Mouse (Mus musculus): ENCODE data around the gene Bri3. TPM values are rescaled to one million over a fixed set of nuclear protein-coding genes. Genes with fewer than 3 reads are reported as not detected.

Gene Bri3
- polyA plus RNA-seq, 1 experiment from 2014 or later, result 132 TPM

DNA sequence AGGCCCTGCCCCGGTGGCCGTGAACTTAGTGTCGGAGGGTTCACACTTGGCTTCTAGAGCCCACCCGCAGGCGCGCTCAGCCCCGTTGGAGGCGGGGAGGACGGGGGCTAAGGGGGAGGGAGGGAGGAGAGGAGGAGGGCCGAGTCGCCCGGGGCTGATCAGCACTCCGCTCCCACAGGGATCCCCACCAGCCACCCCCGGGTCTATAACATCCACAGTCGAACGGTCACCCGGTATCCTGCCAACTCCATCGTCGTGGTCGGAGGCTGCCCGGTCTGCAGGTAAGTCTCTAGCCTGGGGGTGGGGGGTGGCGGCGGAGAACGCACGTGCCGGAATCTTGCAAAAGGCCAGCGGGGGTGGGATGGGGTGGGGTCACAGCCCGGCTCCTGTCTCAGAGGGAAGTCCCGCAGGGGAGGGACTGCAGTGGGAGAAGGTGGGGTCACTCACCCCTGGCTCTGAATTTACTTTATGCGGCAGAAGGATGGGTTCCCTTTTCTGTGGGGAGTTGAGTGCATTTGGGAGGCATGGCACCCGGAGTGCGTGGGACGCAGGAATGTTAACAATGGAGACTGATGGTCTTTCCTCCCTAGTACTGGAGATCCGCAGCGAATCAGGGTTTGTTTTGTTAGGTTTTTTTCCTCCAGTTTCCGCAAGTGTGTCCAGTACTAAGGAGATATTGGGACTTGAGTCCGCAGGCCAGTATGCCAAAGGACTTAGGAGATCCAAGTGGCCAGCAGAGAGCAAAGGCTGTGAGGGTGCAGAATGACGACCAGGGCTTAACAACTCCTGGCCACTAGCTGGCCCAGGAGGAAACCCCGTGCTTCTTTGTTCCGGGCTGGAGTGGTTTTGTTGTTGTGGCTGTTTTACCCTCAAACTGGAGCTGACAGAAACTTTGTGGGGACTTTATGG is 11.6 kb downstream of the Bri3 start:
- Histone ChIP-seq H3K27me3 (no peaks in the 10 kb centered on the region), H3K4me1 (replicated peaks) (peaks cover 56% of the 10 kb centered on the region), H3K36me3 (peaks cover 18% of the 10 kb centered on the region), H3K4me3 (peak overlapping the region; percentile 98), H3K9me3 (no peaks in the 10 kb centered on the region), H3K27ac (replicated peaks) (peak overlapping the region; percentile 90), H3K4me2 (peak overlapping the region; percentile 66), H3K9ac (peak overlapping the region; percentile 97)
- ATAC-seq (ENCODE audit: low read depth), result peak; percentile 68
- WGBS, result under 1% methylated on average over 40 of the region's 40 CpGs

DNA sequence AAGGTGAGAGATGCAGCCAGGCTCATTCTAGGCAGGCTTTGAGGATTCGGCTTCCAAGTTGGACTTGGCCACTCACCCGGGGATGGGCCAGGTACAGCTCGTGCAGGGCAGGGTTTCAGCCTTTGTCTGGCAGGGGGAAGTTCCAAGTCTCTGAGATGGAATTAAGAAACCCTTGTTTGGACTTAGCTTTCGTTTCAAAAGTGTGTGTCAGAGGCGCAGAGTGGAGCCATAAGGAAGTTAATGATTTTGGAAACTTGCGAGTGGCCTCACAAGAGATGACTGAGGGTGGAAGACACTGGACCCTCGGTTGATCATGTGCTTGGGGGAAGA is 12.3 kb downstream of the Bri3 start:
- Histone ChIP-seq H3K4me3 (peak overlapping the region; percentile 98), H3K9ac (peak overlapping the region; percentile 97), H3K9me3 (no peaks in the 10 kb centered on the region), H3K4me1 (replicated peaks) (peaks cover 60% of the 10 kb centered on the region), H3K27me3 (no peaks in the 10 kb centered on the region), H3K27ac (replicated peaks) (peak overlapping the region; percentile 90), H3K36me3 (peaks cover 22% of the 10 kb centered on the region), H3K4me2 (peak overlapping the region; percentile 66)
- no peak for ATAC-seq (ENCODE audit: low read depth)
- whole genome bisulfite sequencing, result 13% methylated on average over 7 of the region's 7 CpGs

DNA sequence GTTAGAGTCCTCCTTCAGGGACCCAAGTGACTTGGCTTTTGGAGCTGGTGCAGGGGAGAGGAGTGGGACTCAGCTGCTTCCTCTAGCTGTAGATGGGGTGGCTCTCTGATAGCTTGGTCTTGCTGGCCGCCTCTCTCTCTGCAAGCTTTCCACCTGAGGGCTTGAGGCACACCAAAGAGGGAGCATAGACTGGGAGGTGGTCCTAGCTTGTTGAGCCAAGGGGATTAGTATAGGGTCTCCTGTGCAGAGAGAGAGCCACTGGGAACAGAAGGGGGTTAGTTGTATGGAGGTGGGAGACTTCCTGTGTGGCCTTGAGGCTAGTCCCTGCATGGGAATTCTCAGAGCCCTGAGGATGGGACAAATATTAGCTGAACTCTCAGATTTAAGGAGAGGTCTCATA is 12.7 kb downstream of the Bri3 start:
- Histone ChIP-seq H3K36me3 (peaks cover 22% of the 10 kb centered on the region), H3K27me3 (no peaks in the 10 kb centered on the region), H3K9me3 (no peaks in the 10 kb centered on the region), H3K4me2 (peak overlapping the region; percentile 66), H3K27ac (replicated peaks) (peak overlapping the region; percentile 90), H3K4me1 (replicated peaks) (peaks cover 60% of the 10 kb centered on the region), H3K9ac (peak overlapping the region; percentile 97), H3K4me3 (peak overlapping the region; percentile 98)
- 27% methylated on average over 1 of the region's 1 CpGs for WGBS
- no peak for ATAC-seq (ENCODE audit: low read depth)

DNA sequence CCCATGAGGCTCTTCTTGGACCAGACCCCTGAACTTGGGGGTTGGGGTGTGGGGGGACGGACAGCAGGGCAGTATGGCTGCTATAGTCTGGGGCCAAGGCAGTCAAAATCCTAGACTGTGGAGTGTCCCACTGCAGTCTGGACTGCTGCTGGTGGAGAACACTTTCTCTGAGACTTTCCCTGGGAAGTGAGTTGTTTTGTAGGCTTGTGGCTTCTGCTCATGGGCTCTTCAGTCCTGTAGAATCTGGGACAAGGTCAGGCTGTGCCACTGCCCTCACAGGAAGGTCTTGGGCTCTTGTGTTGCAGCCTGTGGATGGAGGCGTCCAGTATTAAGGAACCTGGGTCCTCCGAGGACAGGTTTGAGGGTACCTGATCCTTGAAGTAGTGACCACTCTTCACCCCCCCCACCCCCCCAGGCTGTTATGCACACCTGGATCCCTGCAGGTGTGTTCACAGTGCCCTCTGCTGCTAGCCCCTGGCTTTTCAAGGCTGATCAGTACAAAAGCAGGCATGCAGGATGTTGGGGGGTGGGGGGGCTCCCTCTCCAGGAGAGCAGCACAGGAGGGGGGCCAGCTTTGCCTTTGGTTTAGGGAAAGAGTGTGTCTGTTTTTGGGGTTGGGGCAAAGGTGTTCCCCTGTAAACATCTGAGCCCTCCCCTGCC is 13.3 kb downstream of the Bri3 start:
- peak overlapping the region; percentile 66 for H3K4me2 ChIP-seq
- peak overlapping the region; percentile 97 for H3K9ac ChIP-seq
- peak overlapping the region; percentile 98 for H3K4me3 ChIP-seq
- no peak for ATAC-seq (ENCODE audit: low read depth)
- no peaks in the 10 kb centered on the region for H3K9me3 ChIP-seq
- peaks cover 26% of the 10 kb centered on the region for H3K36me3 ChIP-seq
- H3K27me3 ChIP-seq, result no peaks in the 10 kb centered on the region
- H3K4me1 ChIP-seq (replicated peaks), result peaks cover 63% of the 10 kb centered on the region
- H3K27ac ChIP-seq (replicated peaks), result no peak overlapping the region
- 78% methylated on average over 3 of the region's 3 CpGs for WGBS

DNA sequence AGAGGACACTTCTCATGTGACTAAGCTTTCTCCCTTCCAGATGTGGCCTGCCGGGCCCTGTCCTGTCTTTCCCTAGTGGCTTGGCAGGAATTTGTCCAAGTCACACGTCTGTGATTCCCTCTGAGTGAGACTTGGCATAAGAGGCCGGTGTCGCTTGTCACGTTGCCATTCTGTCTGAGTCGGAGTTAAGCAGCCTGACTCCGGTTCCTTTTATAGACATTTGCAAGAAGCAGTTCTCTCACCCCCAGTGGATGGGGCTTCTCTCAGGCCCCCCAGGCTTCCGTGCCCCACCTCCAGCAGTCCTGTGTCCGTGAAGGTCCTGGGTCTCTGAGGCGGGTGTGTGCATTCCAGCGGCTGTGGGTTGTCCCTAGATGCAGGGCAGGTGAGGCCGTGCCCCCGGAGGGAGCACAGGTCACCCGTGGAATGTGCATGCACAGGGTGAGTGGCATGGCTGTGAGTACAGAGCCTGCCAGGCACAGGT is 13.9 kb downstream of the Bri3 start:
- H3K4me1 ChIP-seq (replicated peaks), result peaks cover 68% of the 10 kb centered on the region

DNA sequence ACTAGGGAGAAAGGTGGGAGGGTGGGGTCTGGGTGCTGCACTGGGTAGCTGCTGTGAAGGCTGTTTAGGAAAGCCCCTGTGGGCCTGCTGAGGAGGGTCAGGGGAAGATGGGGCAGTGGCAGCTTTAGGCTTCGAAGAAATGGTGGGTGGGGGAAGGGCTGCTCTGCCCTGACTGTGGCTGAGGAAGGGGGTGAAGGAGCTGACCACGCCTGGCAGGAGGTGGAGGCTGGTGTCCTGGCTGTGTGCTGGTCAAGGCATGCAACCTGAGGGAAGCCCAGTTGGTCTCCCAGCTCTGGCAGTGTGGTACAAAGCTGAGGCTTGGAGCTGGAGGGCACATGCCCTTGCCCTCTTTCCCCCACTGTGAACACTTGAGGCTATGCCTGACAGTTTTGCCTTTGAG is 14.4 kb downstream of the Bri3 start:
- ATAC-seq (ENCODE audit: low read depth), result no peak
- Histone ChIP-seq H3K4me2 (peak overlapping the region; percentile 66), H3K36me3 (peaks cover 29% of the 10 kb centered on the region), H3K27me3 (no peaks in the 10 kb centered on the region), H3K9ac (peak overlapping the region; percentile 97), H3K4me3 (peak overlapping the region; percentile 98; the same call in 1 of the 2 replicates), H3K9me3 (no peaks in the 10 kb centered on the region), H3K27ac (replicated peaks) (no peak overlapping the region), H3K4me1 (replicated peaks) (peaks cover 68% of the 10 kb centered on the region)
- 12% methylated on average over 2 of the region's 2 CpGs for WGBS

More for the DNA sequence above, 13.9 kb downstream of the Bri3 start:
- Histone ChIP-seq H3K36me3 (peaks cover 29% of the 10 kb centered on the region), H3K27me3 (no peaks in the 10 kb centered on the region), H3K4me2 (peak overlapping the region; percentile 66), H3K9ac (peak overlapping the region; percentile 97), H3K27ac (replicated peaks) (no peak overlapping the region), H3K4me3 (peak overlapping the region; percentile 98), H3K9me3 (no peaks in the 10 kb centered on the region)
- WGBS, result 43% methylated on average over 14 of the region's 14 CpGs
- no peak for ATAC-seq (ENCODE audit: low read depth)

DNA sequence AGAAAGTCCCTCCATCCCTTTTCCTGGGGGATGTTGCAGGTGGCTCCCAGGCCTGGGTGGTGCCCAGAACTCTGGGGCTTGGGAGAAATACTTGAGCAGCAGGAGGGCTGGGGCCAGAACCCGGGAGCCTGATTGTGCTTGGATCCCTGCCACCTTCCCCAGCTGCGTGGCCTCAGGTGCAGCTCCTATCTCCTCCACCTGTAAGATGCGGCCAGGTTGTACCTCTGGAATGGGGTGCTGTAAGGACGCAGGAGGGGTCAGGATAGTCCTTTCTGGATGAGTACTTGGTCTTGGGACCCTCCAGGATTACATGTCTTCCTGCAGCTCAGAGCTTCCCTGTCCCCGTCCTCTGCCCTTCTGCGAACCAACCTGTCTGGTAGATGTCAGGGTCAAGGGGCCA is 15.0 kb downstream of the Bri3 start:
- peak overlapping the region; percentile 97 for H3K9ac ChIP-seq
- peaks cover 67% of the 10 kb centered on the region for H3K4me1 ChIP-seq (replicated peaks)
- H3K4me3 ChIP-seq, result no peak overlapping the region
- H3K4me2 ChIP-seq, result peak overlapping the region; percentile 66
- no peak for ATAC-seq (ENCODE audit: low read depth)
- H3K9me3 ChIP-seq, result no peaks in the 10 kb centered on the region
- 74% methylated on average over 6 of the region's 6 CpGs for WGBS
- H3K27me3 ChIP-seq, result no peaks in the 10 kb centered on the region
- H3K27ac ChIP-seq (replicated peaks), result no peak overlapping the region
- H3K36me3 ChIP-seq, result peaks cover 30% of the 10 kb centered on the region

DNA sequence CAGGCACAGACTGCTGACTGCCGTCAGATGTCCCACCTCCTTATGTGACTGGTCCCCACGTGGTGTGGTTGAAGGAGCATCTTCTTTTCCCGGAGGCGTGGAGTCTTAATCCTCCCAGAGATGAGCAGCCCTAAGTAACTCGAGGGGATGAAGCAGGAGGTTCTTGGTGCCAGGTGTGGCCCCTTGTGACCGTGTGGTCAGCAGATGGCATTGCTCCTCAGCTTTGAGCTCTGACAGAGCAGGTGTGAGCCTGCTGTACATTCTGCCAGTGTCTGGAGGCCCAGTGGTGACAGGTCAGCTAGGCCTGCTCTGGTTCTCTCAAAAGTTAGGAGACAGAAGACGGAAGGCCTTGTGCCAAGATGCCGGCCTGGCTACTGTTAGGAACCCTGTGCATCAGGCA is 16.2 kb downstream of the Bri3 start:
- no peak for ATAC-seq (ENCODE audit: low read depth)
- 87% methylated on average over 8 of the region's 8 CpGs for WGBS

DNA sequence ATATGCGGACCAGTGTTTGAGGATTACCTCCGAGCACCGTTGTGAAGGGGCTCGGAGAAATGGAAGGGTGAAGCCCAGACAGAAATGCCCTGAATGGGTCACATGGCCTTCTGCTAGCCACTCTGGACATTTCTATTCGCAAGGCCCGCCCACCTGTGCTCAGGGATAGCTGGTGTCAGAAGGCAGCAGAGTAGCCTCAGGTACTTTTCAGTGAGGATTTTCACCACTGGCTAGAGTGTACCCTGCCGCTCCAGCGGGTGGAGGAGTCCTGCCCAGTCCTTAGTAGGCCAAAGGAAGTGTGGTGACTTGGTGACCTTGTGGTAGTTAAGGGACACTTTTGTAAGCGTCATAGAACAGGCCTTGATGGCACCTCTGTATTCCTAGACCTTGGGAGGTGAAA is 17.1 kb downstream of the Bri3 start:
- no peaks in the 10 kb centered on the region for H3K9me3 ChIP-seq
- H3K4me3 ChIP-seq, result no peak overlapping the region
- peaks cover 47% of the 10 kb centered on the region for H3K36me3 ChIP-seq
- H3K27ac ChIP-seq (replicated peaks), result no peak overlapping the region
- ATAC-seq (ENCODE audit: low read depth), result no peak
- H3K4me1 ChIP-seq (replicated peaks), result peaks cover 56% of the 10 kb centered on the region
- WGBS, result 86% methylated on average over 9 of the region's 9 CpGs
- no peak overlapping the region for H3K9ac ChIP-seq
- no peak overlapping the region for H3K4me2 ChIP-seq
- no peaks in the 10 kb centered on the region for H3K27me3 ChIP-seq

More for the DNA sequence above, 16.2 kb downstream of the Bri3 start:
- Histone ChIP-seq H3K9me3 (no peaks in the 10 kb centered on the region), H3K36me3 (peaks cover 40% of the 10 kb centered on the region), H3K27me3 (no peaks in the 10 kb centered on the region), H3K4me3 (no peak overlapping the region), H3K27ac (replicated peaks) (no peak overlapping the region), H3K4me1 (replicated peaks) (peaks cover 62% of the 10 kb centered on the region), H3K4me2 (no peak overlapping the region), H3K9ac (no peak overlapping the region)

DNA sequence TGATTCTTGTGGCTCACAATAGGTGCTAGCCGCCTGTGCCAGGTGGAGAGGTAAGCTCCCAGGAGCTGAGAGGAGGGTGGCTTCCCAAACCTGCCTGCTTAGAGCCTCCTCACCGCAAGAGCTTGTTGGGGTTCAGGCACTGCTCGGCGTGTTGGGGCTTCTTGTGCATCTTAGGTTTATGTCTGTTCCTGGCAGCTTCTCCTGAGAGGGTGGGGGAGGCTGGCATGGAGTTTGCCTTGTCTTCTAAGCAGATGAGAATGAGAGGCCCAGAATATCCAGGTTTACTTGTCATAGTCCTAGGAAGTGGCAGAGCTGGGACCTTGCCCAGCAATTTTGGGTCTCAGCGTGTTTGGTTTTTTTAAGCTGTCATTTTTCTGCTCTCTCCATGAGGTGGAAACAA is 17.6 kb downstream of the Bri3 start:
- Histone ChIP-seq H3K27me3 (no peaks in the 10 kb centered on the region), H3K36me3 (peaks cover 52% of the 10 kb centered on the region), H3K4me3 (no peak overlapping the region), H3K4me1 (replicated peaks) (peaks cover 51% of the 10 kb centered on the region), H3K9me3 (no peaks in the 10 kb centered on the region), H3K27ac (replicated peaks) (no peak overlapping the region), H3K9ac (no peak overlapping the region), H3K4me2 (no peak overlapping the region)
- no peak for ATAC-seq (ENCODE audit: low read depth)
- 93% methylated on average over 5 of the region's 5 CpGs for WGBS

DNA sequence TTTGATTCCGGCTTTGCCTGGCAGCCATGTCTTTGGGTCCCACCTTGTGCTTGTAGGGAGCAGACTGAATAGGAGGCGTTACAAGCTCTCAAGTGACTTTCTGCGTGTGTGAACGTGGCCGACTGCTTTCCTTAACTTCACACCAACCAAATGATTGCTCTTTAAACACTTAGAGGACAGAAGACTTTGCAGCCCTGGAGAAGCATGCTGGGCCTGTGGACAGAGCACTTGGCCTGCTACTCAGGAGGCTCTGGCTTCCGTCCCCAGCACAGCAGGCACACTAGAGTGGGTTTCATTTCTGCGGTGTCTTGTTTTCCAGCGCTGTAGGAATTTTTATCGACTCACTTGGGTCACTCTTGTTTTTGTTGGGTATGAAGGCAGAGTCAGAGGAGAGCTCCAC is 18.8 kb downstream of the Bri3 start:
- 82% methylated on average over 9 of the region's 9 CpGs for WGBS
- Histone ChIP-seq H3K27ac (replicated peaks) (no peak overlapping the region), H3K9me3 (no peaks in the 10 kb centered on the region), H3K27me3 (no peaks in the 10 kb centered on the region), H3K36me3 (peaks cover 59% of the 10 kb centered on the region), H3K4me3 (no peak overlapping the region), H3K4me2 (no peak overlapping the region), H3K9ac (no peak overlapping the region), H3K4me1 (replicated peaks) (peaks cover 45% of the 10 kb centered on the region)
- ATAC-seq (ENCODE audit: low read depth), result no peak

DNA sequence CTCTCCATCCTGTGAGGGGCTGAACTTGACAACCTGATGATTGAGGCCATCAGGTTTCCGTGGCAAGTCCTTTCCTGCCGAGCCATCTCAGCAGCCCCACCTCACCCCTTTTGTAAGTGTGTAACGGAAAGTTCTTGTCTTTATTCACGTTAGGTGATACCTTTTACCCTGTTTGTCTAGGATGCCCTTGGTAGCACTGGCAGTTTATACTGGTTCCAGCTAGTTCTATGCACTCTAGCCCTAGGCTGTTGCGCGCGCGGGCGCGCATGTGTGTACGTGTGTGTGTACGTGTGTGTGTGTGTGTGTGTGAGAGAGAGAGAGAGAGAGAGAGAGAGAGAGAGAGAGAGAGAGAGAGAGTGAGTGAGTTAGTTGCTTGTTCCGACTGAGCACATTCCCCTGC is 19.3 kb downstream of the Bri3 start:
- H3K4me2 ChIP-seq, result no peak overlapping the region
- H3K4me1 ChIP-seq (replicated peaks), result peaks cover 41% of the 10 kb centered on the region
- H3K4me3 ChIP-seq, result no peak overlapping the region
- H3K27me3 ChIP-seq, result no peaks in the 10 kb centered on the region
- no peak overlapping the region for H3K27ac ChIP-seq (replicated peaks)
- H3K9me3 ChIP-seq, result no peaks in the 10 kb centered on the region
- H3K36me3 ChIP-seq, result peaks cover 60% of the 10 kb centered on the region
- no peak for ATAC-seq (ENCODE audit: low read depth)
- H3K9ac ChIP-seq, result no peak overlapping the region
- WGBS, result 88% methylated on average over 13 of the region's 13 CpGs

Data from neural tube, embryonic 13.5 days (tissue).